Mouse (Mus musculus) thymus, postnatal 0 days (tissue): Measurements from ENCODE around the gene Pkdcc. TPM values are rescaled to one million over a fixed set of nuclear protein-coding genes. Genes with fewer than 3 reads are reported as not detected.
A peak's percentile ranks its signal among the peaks of the same experiment; 100 is the strongest.

Source experiments
- DNase-seq: peaks from one replicate; pipeline ENCODE4 v3.0.0-alpha.2; 2015; ENCODE audit warnings: low spot score
- polyA plus RNA-seq: library from polyadenylated mRNA; unstranded; fragments of >200 nt; fragmentation: Nextera tagmentation; extraction: Ambion mirVana; gene quantifications from 2 replicates; pipeline ENCODE4 v1.2.1, GENCODE M21; 2015

Gene Pkdcc
- polyA plus RNA-seq: 12.5 and 13.1 TPM in 2 replicates

GRCm38 (mm10) chr17:83214674-83215528 is at the start of gene Pkdcc:
Gene Pkdcc (plus strand): TSS chr17:83215292.
- peak; percentile 41 for DNase-seq

DNA sequence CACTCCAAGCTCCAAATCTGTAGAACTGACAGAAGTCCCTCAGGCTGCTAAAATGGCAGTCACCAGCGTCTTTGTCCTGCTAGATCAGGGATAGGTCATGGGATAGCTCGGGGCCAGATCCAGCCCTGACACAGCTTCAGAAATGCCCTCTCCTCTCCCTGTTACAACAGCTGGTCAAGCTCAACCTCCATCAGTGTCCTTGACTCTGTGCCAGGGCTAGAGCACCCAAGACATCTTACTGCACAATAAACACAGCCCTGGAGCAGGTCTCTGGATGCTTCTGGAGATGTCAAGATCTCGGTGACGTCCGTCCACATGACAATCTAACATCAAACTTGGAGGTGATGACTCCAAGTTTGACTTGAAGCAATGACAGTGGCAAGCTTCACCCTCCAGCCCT is 48.9 kb upstream of the Pkdcc start:
- no peak for DNase-seq

DNA sequence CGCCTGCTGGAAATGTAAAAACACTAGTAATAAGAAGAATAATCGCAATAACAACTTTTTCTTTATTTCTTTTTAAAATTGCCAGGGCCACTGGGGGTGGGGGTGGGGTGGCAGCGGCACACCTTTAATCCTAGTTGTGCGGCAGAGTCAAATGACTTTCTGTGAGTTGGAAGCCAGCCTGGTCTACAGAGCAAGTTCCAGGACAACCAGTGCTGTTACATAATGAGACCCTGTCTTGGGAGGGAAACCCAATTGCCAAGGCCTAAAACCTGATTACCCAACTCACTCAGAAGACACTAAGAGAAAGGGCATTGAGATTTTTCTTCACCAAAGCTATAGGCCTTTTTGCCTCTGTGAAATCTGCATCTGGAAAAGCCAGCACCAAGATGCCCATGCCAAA is 38.9 kb upstream of the Pkdcc start:
- no peak for DNase-seq

DNA sequence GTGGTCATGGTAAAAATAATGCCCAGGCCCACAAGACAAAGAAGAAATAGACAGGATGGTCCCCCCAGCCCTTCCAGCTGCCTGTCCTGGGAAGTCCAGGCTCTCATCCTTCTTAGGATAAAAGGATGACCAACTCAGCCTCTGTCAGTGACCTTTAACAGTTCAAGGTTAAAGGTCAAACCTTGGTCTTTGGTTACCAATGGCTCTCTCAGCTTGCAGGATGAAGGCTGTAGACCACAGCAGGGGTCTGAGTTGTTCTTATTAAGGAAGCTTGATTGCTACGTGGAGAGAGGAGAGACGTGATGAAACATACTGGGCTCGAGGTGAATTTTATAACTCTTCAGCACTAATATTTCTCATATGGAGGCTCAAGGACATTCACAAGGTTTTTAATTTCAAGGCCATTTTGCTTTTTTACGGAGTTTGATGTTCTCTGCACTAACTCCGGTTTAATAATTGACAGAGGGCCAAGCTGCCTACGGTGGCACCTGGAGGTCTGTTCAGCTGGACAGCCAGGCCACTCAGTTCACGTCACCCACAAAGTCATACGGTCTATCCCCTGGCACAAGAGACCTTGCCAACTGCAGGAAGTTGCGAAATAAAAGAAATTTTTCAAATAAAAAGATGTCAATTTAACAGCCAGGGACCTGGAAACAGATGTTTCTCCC is 36.5 kb upstream of the Pkdcc start:
- no peak for DNase-seq

DNA sequence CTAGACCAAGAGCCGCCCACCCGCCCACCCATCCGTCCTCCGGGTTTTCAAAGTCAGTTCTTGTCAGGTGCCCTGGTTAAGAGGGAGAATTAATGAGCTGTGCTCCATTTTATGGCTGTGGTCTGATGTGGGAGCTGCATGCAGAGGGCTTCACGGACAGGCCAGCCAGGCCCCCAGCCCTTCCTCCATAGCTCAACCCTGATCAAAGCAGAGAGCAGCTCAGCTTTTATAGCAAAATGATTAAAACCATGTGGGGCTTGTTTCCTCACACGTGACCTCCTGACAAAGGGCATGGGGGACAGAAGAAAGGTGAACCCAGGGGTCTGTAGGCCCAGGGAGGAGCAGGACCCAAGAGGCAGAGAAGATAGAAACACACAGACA is 36.0 kb upstream of the Pkdcc start:
- DNase-seq: no peak

DNA sequence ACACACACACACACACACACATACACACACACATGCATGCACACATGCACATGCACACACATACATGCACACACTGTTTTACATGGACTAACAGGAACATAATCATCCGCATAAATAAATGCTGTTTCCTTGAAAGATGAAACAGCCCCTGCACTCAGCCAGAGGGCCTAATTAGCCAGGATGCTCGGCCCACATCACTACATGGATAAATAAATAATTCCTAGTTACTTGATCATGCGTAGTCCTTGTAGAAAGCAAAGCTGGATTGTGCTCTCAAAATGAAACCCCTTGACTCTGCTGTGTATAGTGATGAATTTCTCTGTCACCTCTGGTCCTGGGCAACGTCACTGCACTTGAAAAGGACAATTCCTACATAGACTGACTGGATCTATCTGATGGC is 35.5 kb upstream of the Pkdcc start:
- no peak for DNase-seq

DNA sequence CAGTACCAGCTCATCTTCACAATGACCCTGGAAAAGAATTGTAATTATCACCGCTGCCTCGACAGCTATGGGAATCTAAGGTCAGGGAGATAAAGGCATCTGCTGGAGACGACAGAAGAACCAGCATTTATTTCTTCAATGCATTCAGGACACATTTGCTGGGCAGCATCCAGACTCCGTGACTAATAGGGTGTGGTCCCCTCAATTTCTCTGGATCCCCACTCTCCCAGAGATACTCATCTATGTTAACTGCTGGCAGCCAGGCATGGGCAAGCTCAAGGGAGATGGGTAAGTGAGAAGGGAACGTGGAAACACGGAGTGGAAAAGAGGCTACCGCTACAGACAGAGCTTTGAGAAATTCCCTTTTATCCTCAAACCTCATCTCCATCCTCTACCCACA is 34.0 kb upstream of the Pkdcc start:
- DNase-seq: no peak

DNA sequence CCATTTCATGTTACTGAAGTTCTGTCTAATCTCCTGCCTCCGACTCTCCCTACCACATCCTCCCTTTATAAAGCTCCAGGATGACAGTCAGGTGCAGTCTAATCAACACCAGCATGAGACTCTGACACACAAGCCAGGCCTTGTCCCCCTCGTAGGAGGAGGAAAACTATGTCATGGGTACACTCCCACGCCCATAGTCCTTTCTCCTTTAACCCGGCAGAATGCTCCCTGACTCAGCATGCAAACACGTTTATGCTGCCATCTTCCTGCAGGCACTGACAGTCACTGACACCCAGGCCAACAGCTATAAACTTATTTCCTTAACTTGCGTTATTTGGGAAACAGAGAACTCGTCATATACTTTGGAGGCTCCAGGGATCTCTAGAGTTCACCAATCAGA is 33.5 kb upstream of the Pkdcc start:
- DNase-seq: no peak

- DNase-seq: no peak
Measured at GRCm38 (mm10) chr17:83182061-83182664, 32.9 kb upstream of the Pkdcc start.

DNA sequence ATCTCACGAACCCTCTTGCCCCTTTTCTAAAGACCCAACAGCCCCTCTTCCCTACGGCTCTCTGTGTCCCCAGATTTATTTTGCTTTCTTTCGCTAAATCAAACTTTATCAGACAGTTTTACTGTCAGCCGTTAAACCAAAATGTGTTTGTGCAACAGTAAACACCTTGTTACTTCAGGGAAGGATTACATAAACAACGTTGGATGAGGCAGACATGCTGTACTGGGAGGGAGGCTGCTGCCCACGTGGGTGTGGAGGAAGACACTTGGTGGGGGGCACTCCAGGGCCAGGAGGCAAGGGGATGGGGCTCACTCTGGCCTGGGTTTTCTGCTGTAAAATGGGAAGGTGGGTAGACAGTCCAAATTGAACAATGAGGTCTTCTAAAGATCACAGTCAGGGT is 32.3 kb upstream of the Pkdcc start:
- no peak for DNase-seq

- no peak for DNase-seq
Measured at GRCm38 (mm10) chr17:83187751-83188565, 27.1 kb upstream of the Pkdcc start.

DNA sequence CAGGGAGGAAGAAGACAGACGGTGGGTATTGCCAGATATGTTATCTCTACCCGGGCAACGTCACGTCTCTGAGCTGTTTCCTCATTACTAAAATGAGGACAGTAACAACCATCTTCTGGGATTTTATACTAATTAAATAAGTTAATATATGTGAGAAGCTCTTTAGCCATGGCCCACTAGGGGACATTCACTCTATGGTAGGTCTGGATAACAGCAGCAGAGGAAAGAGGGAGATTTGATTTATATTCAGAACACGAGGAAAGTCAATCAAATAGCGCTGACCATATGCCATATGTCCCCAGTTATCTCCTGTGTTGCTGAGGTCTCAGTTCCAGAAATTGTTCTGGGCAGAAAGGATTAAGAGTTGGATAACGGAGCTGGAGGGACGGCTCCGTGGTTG is 24.3 kb upstream of the Pkdcc start:
- DNase-seq: no peak

- DNase-seq: no peak
Measured at GRCm38 (mm10) chr17:83194491-83194890, 20.6 kb upstream of the Pkdcc start.

DNA sequence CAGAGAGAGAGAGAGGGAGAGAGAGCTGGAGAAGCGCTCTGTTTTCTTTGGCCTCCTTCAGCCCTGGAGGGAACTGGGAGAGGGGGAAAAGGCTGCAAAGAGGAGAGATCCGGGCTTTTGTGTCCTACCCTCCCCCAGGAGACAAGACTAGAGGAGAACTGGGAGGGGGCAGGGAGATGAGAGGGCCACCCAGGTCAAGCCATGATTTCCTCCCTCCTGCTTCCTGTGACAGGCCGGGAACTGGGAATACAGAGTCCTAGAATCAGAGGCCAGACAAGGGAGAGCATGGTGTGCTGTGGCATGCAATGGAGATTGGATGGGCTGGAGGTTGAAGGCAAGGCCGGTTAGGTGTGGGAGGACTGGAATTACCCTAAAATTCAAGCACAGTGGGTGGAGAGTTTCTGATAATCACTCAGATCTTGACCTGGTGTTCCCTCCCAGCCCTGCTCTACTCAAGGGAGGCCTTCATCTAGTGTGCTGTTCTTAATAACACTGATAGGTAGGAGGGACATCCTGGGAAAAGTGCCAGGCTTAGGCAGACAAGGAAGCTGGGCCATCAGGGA is 17.6 kb upstream of the Pkdcc start:
- no peak for DNase-seq

- DNase-seq: no peak
Measured at GRCm38 (mm10) chr17:83200469-83200868, 14.6 kb upstream of the Pkdcc start.

DNA sequence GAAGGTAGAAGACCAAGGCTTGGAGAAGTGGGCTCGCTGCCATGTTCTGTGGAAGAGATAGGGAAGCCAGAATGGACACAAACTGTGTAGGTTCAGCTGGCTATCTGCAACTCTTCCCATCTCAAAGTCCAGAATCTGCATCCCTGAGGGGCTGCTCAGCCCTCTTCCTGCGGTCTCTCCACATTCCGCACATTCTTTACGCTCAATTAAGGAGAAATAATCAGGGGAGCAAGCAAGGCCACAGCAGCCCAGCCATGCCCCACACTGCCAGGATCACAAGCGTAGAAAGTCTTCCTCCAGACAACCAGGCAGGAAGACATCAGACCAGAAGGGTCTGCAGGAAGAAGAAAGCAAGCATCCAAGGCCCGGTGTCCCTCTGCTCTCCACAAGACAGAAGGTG is 13.8 kb upstream of the Pkdcc start:
- DNase-seq: no peak

- no peak for DNase-seq
Measured at GRCm38 (mm10) chr17:83203692-83204383, 11.3 kb upstream of the Pkdcc start.

GRCm38 (mm10) chr17:83207296-83207695 is 7.8 kb upstream of the Pkdcc start:
- DNase-seq: peak; percentile 84

DNA sequence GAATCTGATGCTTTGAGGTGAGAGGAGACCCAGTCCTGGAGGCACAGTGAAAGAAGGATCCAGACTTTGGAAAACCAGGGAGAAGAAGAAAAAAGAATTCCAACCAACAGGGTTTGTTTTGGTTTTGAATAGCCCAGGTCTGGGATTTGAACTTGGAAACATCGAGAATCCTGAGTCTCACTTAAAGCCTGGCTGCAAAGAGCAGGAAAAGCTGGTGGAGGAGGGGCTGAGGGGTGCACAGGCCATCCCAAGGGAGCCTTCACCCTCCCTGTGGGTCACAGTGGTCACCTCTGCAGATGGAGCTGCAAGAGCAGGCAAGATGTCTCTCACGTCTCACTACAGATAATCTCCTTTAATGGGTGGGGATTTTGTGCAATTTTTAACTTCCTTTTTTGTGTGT is 6.6 kb upstream of the Pkdcc start:
- DNase-seq: no peak

DNA sequence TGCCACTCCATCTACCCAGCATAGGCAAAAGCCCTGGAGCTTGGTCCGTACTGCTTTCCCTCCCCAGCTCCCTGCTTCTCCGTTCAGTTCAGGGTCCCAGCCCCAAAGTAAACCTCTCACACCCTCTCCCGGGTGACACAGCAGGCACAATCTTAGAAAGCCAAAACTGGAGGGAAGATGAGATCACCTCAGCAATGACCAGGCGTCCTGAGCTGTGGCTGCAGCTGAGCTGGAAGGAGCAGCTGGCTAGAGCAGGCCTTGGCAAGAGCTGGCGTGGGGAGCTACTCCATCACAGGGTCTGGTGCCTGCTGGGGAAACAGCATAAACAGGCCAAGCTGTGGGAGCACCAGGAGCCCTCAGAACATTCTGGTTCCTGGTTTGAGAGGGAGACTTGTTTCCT is 4.6 kb upstream of the Pkdcc start:
- no peak for DNase-seq

- DNase-seq: no peak
Measured at GRCm38 (mm10) chr17:83211196-83211595, 3.9 kb upstream of the Pkdcc start.
